Mouse (Mus musculus): ENCODE measurements around the gene Sppl2b. TPM values are rescaled to one million over a fixed set of nuclear protein-coding genes. Genes with fewer than 3 reads are reported as not detected.
"Not testable (repeated sequence)": the region's sequence is repeated elsewhere in the genome, so short reads cannot be mapped to it uniquely, and the experiment has no call there.

Gene Sppl2b
- polyA plus RNA-seq, 1 experiment from 2014 or later = 63.9 TPM

DNA sequence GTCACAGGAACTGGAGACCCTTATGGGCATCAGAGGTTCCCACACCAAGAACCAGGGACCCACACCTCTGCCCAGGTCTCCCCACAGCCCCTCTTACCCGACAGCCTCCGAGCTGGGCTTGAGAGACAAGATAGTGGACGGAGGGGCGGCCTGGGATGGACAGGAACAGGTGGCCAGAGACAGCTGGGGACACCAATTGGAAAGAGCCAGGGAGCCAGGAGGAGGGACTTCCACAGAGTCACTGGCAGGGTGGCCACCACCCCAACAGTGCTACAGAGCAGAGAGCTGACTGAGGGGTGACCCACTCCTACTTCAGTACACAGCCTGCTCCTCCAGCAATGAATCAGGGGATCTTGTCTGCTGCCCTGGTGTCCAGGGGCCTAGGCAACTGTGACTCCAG, 41.7 kb upstream of the Sppl2b start, which contains the start of gene Jsrp1:
Gene Jsrp1, minus strand, starts transcription at position 133 of the 400 bp plus-strand sequence.
- no peak within 1 kb of the TSS for H3K9ac ChIP-seq
- WGBS (ENCODE audit: insufficient replicate concordance) = 68% methylated on average over 4 of the region's 4 CpGs

DNA sequence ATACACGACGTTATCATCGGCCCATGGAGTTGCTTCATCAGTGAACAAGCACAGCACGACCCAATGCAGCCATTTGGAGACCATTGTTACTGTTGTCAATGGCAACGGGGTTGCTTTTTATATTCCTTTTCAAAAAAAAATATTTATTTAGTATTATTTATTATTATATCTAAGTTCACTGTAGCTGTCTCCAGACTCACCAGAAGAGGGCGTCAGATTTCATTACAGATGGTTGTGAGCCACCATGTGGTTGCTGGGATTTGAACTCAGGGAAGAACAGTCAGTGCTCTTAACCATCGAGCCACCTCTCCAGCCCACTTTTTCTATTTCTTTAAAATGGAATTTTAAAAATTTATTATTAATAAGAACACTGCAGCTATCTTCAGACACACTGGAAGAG, 40.3 kb upstream of the Sppl2b start:
- Histone ChIP-seq H3K27me3 (peaks cover 43% of the 10 kb centered on the region), H3K9me3 (replicated peaks) (no peaks in the 10 kb centered on the region), H3K4me1 (replicated peaks) (peaks cover 34% of the 10 kb centered on the region), H3K36me3 (replicated peaks) (no peaks in the 10 kb centered on the region), H3K4me3 (replicated peaks) (no peak overlapping the region), H3K27ac (replicated peaks) (no peak overlapping the region), H3K9ac (no peak overlapping the region), H3K4me2 (no peak overlapping the region)
- ATAC-seq (ENCODE audit: insufficient read depth) = no peak
- WGBS (ENCODE audit: insufficient replicate concordance) = 57% methylated on average over 7 of the region's 7 CpGs

More for the DNA sequence above, 41.7 kb upstream of the Sppl2b start, which contains the start of gene Jsrp1:
- ATAC-seq (ENCODE audit: insufficient read depth) = no peak
- Histone ChIP-seq H3K4me2 (no peak within 1 kb of the TSS), H3K27me3 (peaks cover 57% of the 10 kb centered on the region), H3K4me1 (replicated peaks) (peaks cover 28% of the 10 kb centered on the region), H3K36me3 (replicated peaks) (no peaks in the 10 kb centered on the region), H3K9me3 (replicated peaks) (no peaks in the 10 kb centered on the region), H3K27ac (replicated peaks) (no peak within 1 kb of the TSS), H3K4me3 (replicated peaks) (no peak within 1 kb of the TSS)

DNA sequence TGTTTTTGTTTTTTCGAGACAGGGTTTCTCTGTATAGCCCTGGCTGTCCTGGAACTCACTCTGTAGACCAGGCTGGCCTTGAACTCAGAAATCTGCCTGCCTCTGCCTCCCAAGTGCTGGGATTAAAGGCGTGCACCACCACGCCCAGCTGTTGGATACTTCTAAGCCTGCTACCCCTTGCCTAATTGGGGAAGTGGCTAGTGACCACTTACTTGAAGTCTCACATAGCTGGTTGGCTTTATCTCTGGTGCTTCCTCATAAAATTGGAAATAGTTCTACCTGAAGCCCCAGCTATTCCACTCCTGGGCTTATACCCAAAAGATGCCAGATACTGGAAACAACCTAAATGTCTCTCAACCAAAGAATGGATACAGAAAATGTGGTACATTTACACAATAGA, 38.8 kb upstream of the Sppl2b start:
- H3K27ac ChIP-seq (replicated peaks); H3K36me3 ChIP-seq (replicated peaks); H3K4me2 ChIP-seq; ATAC-seq (ENCODE audit: insufficient read depth); H3K9me3 ChIP-seq (replicated peaks); H3K4me3 ChIP-seq (replicated peaks); H3K9ac ChIP-seq: not testable (repeated sequence)
- WGBS (ENCODE audit: insufficient replicate concordance) = 51% methylated on average over 3 of the region's 3 CpGs
- Histone ChIP-seq H3K27me3 (peaks cover 28% of the 10 kb centered on the region), H3K4me1 (replicated peaks) (peaks cover 32% of the 10 kb centered on the region)

DNA sequence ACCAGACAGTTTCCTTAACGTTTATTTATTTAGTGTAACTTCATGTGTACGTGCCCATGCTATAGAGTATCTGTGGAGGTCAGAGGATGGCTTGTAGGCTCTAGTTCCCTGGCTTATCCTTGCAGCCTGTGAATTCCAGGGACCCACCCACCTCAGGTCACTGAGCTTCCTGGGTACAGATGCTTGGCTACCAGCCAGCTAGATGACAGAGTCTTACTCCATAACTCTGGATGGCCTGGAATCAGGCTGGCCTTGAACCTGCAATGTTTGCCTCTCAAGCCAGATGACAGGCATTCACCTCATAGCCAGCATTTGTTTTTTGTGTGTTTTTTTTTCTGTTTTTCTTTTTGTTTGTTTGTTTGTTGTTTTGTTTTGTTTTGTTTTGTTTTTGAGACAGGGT, 37.9 kb upstream of the Sppl2b start:
- Histone ChIP-seq H3K27ac (replicated peaks) (no peak overlapping the region), H3K4me2 (no peak overlapping the region), H3K27me3 (peaks cover 19% of the 10 kb centered on the region), H3K36me3 (replicated peaks) (no peaks in the 10 kb centered on the region), H3K4me1 (replicated peaks) (peaks cover 39% of the 10 kb centered on the region), H3K9ac (no peak overlapping the region), H3K4me3 (replicated peaks) (no peak overlapping the region), H3K9me3 (replicated peaks) (no peaks in the 10 kb centered on the region)
- no peak for ATAC-seq (ENCODE audit: insufficient read depth)
- WGBS (ENCODE audit: insufficient replicate concordance) = 53% methylated on average over 2 of the region's 2 CpGs

DNA sequence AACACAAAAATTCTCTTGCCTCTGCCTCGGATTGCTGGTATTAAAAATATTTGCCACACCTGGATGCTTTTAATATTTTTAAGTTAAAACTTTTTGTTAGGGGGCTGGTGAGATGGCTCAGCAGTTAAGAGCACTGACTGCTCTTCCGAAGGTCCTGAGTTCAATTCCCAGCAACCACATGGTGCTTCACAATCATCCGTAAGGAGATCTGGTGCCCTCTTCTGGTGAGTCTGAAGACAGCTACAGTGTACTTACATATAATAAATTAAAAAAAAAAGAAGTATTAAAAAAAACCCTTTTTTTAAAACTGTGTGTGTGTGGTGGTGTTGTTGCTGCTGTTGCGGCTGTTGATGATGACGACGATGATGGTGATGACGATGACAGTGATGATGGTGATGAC, 37.1 kb upstream of the Sppl2b start:
- not testable (repeated sequence) for H3K36me3 ChIP-seq (replicated peaks); ATAC-seq (ENCODE audit: insufficient read depth); H3K4me3 ChIP-seq (replicated peaks); H3K9me3 ChIP-seq (replicated peaks); H3K9ac ChIP-seq
- 80% methylated on average over 7 of the region's 7 CpGs for WGBS (ENCODE audit: insufficient replicate concordance)
- Histone ChIP-seq H3K4me1 (replicated peaks) (peaks cover 46% of the 10 kb centered on the region), H3K27me3 (peaks cover 11% of the 10 kb centered on the region), H3K4me2 (peak overlapping the region; percentile 49; the same call in 1 of the 2 replicates), H3K27ac (replicated peaks) (peak overlapping the region; percentile 94)

DNA sequence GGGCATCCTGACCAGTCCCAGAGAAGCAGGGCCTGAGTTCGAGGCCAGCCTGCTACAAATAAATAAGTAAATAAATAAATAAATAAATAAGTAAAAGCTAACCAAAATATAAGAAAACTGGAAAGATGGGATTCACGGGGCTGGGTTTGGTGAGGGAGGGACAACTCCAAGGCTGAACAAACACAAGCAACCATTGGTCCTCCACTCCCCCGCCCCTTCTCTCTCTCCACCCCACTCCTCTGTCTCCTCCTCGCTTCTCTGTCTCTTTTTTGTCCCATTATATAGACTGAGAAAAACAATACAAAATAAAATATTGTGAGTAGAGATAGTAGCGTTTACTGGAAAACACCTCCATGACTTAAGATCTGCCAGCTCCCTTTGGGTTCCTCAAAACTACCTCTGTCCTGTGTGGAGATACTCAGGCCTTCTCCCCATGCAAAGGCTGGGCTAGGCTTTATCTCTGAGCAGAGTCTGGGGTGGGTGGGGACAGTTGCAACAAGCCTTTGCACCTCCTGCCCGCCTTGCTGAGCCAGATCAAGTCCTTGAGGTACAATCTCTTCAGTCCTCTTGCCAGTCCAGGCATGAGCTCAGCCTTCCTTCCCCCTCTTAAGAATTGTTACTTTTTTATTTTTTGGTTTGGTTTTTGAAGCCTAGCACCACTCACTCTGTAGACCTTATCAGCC, 36.3 kb upstream of the Sppl2b start:
- peak overlapping the region; percentile 49 for H3K4me2 ChIP-seq
- 0 out of 2 replicates have a peak, but pooled peaks cover 4% of the 10 kb centered on the region for H3K27me3 ChIP-seq
- peak overlapping the region; percentile 94 for H3K27ac ChIP-seq (replicated peaks)
- peak overlapping the region; percentile 22; the same call in 1 of the 2 replicates for H3K9ac ChIP-seq
- H3K4me3 ChIP-seq (replicated peaks) = no peak overlapping the region
- H3K9me3 ChIP-seq (replicated peaks) = no peaks in the 10 kb centered on the region
- WGBS (ENCODE audit: insufficient replicate concordance) = 29% methylated on average over 6 of the region's 6 CpGs
- H3K4me1 ChIP-seq (replicated peaks) = peaks cover 54% of the 10 kb centered on the region
- ATAC-seq (ENCODE audit: insufficient read depth) = peak; percentile 98
- H3K36me3 ChIP-seq (replicated peaks) = no peaks in the 10 kb centered on the region

DNA sequence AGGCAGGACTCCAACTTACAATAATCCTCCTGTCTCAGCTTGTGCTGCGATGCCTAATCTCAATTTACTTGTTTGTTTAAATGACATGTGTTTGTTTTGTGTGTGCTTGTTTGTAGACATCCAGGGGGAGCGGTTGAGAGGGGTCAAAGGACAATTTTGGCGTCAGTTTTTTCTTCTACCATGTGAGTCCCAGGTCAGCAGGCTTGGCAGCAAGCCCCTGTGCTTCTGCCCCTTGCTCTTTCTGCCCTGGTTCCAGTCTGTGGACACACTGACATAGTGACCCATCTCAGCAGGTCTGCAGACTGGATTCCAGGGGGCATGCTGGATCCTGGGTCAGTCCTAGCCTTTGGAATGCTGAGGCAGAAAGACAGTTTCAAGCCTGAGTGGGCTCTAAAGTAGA, 35.7 kb upstream of the Sppl2b start:
- peak overlapping the region; percentile 22; the same call in 1 of the 2 replicates for H3K9ac ChIP-seq
- no peak for ATAC-seq (ENCODE audit: insufficient read depth)

DNA sequence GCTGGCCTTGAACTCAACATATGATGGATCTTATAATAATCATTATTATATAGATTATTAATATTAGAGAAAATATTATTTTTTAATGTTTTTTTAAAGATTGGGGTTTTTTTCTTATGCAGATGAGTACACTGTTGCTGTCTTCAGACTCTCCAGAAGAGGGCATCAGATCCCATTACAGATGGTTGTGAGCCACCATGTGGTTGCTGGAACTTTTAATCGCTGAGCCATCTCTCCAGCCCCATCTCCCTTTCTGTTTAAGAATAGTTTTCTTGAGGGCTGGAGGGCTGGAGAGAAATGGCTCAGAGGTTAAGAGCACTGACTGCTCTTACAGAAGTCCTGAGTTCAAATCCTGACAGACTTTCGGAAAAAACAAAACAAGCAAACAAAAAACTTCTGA, 33.1 kb upstream of the Sppl2b start:
- H3K9ac ChIP-seq = 0 out of 2 replicates have a peak overlapping the region, but pooled peaks have one; percentile 12
- H3K27ac ChIP-seq (replicated peaks) = peak overlapping the region; percentile 83
- H3K9me3 ChIP-seq (replicated peaks) = no peaks in the 10 kb centered on the region
- H3K4me1 ChIP-seq (replicated peaks) = peaks cover 77% of the 10 kb centered on the region
- peak overlapping the region; percentile 28 for H3K4me2 ChIP-seq
- WGBS (ENCODE audit: insufficient replicate concordance) = 41% methylated on average over 2 of the region's 2 CpGs
- no peaks in the 10 kb centered on the region for H3K36me3 ChIP-seq (replicated peaks)
- H3K4me3 ChIP-seq (replicated peaks) = no peak overlapping the region
- no peaks in the 10 kb centered on the region for H3K27me3 ChIP-seq
- no peak for ATAC-seq (ENCODE audit: insufficient read depth)

More for the DNA sequence above, 35.7 kb upstream of the Sppl2b start:
- Histone ChIP-seq H3K4me2 (peak overlapping the region; percentile 49), H3K27me3 (0 out of 2 replicates have a peak, but pooled peaks cover 3% of the 10 kb centered on the region), H3K36me3 (replicated peaks) (no peaks in the 10 kb centered on the region), H3K27ac (replicated peaks) (peak overlapping the region; percentile 94), H3K9me3 (replicated peaks) (no peaks in the 10 kb centered on the region), H3K4me1 (replicated peaks) (peaks cover 61% of the 10 kb centered on the region), H3K4me3 (replicated peaks) (no peak overlapping the region)
- 47% methylated on average over 3 of the region's 3 CpGs for WGBS (ENCODE audit: insufficient replicate concordance)

DNA sequence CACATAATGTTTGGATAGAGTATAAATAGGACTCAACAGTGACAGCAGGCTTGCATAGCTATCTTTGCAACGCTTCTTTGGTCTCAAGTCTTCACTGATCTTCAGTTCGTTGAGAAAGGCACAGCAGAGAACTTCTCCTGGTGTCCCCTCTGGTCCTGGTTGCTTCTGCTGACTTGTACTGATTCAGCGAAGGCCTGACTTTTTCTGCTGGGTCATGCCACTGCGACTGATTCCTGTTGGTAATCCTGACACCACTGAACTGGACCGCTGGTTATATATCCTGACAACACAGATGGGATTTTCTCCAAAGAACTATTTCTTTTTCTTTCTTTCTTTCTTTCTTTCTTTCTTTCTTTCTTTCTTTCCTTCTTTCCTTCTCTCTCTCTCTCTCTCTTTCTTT, 32.5 kb upstream of the Sppl2b start:
- no peaks in the 10 kb centered on the region for H3K27me3 ChIP-seq
- H3K9ac ChIP-seq = 0 out of 2 replicates have a peak overlapping the region, but pooled peaks have one; percentile 12
- no peak overlapping the region for H3K4me3 ChIP-seq (replicated peaks)
- 77% methylated on average over 5 of the region's 5 CpGs for WGBS (ENCODE audit: insufficient replicate concordance)
- H3K4me1 ChIP-seq (replicated peaks) = peaks cover 75% of the 10 kb centered on the region
- peak overlapping the region; percentile 83 for H3K27ac ChIP-seq (replicated peaks)
- ATAC-seq (ENCODE audit: insufficient read depth) = no peak
- H3K9me3 ChIP-seq (replicated peaks) = no peaks in the 10 kb centered on the region
- peaks cover 4% of the 10 kb centered on the region; the same call in 1 of the 2 replicates for H3K36me3 ChIP-seq (replicated peaks)
- H3K4me2 ChIP-seq = peak overlapping the region; percentile 28

DNA sequence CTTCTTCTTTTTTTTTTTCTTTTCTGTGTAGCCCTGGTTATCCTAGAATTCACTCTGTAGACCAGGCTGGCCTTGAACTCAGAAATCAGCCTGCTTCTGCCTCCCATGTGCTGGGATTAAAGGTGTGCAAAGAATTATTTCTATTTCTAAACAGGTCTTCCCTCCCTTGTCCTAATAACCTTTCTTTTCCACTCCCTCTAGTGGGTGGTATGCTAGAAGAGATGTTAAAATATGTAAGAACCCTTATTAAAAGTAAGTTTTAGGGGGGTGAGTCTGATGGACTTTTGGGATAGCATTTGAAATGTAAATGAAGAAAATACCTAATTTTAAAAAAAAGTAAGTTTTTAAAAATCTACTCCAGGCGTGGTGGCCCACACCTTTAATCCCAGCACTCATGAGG, 31.8 kb upstream of the Sppl2b start:
- H3K4me3 ChIP-seq (replicated peaks) = no peak overlapping the region
- H3K4me2 ChIP-seq = no peak overlapping the region; the same call in 1 of the 2 replicates
- H3K9ac ChIP-seq = no peak overlapping the region
- peak overlapping the region; percentile 96 for H3K27ac ChIP-seq (replicated peaks)
- H3K27me3 ChIP-seq = no peaks in the 10 kb centered on the region
- peaks cover 75% of the 10 kb centered on the region for H3K4me1 ChIP-seq (replicated peaks)
- 65% methylated on average over 1 of the region's 1 CpGs for WGBS (ENCODE audit: insufficient replicate concordance)
- peaks cover 12% of the 10 kb centered on the region for H3K36me3 ChIP-seq (replicated peaks)
- H3K9me3 ChIP-seq (replicated peaks) = no peaks in the 10 kb centered on the region
- ATAC-seq (ENCODE audit: insufficient read depth) = no peak

DNA sequence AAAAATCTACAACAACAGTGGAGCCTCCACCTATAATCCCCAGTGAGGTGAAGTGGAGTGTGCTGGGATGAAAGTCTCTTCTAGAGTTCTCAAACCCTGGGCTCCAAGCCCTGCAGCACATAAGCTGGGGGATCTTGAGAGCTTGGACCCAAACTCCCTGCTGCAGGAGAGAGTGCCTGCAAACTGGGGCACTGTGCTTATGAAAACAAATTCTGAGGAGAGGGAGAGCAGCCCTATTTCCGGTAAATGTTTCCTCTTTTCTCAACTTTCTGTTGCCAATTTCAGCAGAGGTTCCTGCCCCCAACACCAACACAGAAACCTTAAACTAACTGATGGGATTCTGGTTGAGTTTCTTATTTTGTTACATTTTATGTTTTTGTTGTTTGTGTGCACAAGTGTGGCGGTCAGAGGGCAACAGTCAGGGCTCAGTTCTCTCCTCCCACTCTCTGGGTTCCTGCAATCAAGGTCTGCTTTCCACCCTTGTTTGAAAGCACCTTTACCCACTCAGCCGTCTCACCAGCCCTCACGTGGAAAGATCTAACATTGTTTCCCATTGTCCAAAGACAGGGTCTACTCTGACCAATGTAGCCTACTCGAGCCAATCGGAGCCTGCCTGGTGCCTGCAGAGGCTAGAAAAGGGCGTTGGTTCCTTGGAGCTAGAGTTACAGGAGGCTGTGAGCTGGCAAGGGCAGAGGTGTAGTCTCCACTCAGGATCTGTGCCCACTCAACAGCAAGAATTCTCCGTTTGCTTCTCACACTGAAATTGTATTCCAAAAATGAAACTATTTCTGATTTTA, 31.0 kb upstream of the Sppl2b start:
- H3K4me1 ChIP-seq (replicated peaks) = peaks cover 72% of the 10 kb centered on the region
- peak overlapping the region; percentile 35 for H3K4me2 ChIP-seq
- WGBS (ENCODE audit: insufficient replicate concordance) = 25% methylated on average over 8 of the region's 8 CpGs
- ATAC-seq (ENCODE audit: insufficient read depth) = no peak
- H3K9ac ChIP-seq = peak overlapping the region; percentile 23; the same call in 1 of the 2 replicates
- peaks cover 18% of the 10 kb centered on the region for H3K36me3 ChIP-seq (replicated peaks)
- no peaks in the 10 kb centered on the region for H3K9me3 ChIP-seq (replicated peaks)
- H3K27me3 ChIP-seq = no peaks in the 10 kb centered on the region
- H3K4me3 ChIP-seq (replicated peaks) = 0 out of 2 replicates have a peak overlapping the region, but pooled peaks have one; percentile 1
- H3K27ac ChIP-seq (replicated peaks) = peak overlapping the region; percentile 96
